Mouse (Mus musculus) right cerebral cortex, postnatal 36 days (tissue): Measurements from ENCODE around the gene Grid2.

Experiments used
- DNase-seq, 2 experiments: peaks; one replicate each; pipeline ENCODE4 v3.0.0; 2022; ENCODE audit warnings: low spot score in 2 of 2, mixed read lengths in 1 of 2

Grid2 gene

DNA sequence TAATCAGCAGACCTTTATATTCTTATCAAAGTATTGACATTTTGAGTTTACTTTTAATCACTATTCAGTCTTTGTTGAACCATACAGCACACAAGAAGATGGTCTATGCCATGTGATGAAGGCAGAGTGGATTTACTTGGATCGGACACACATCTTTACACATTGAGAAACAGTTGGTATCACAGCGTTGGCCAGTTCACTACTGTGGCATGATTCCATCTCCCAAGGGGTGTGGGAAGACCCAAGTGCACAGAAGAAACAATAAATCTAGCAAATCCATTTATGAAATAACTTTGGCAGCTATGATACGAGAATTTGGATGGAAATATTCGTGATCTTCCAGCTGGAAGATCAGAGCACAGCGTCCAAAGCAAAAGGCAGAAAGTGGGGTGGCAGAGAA, 792.3 kb downstream of the Grid2 start:
- DNase-seq, result no peak

DNA sequence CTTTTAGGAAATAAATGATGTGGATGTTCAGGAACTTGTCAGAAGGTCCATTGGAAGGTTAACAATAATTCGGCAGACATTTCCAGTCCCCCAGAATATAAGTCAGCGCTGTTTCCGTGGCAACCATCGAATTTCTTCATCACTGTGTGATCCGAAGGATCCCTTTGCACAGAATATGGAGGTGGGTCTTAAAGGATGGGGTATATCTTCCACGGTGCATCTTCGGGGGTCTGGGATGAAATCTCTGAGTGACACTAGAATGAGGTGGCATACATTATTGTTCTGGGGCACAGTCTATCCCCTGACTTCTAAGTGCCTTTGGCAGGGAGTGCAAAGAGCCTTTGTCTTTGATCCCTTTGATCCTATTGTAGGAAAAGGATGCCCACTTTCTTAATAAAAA, 808.2 kb downstream of the Grid2 start:
- DNase-seq, result no peak

DNA sequence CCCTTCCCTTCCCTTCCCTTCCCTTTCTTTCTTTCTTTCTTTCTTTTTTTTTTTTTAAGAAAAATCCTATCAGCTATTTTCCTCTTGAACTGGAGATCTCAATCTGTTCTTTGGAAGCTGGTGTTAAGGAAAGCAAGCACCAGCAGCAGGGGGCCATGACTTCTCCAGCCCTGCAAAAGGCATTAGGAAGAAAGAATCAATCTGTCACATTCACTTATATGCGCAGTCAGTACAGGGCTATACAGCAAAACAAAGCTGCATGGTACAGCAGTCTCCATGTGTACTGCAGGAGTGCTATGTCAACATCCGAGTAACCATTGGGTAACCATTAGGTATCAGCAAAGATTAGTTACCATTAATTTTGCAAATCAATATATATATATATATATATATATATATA, 809.0 kb downstream of the Grid2 start:
- DNase-seq, result no peak

DNA sequence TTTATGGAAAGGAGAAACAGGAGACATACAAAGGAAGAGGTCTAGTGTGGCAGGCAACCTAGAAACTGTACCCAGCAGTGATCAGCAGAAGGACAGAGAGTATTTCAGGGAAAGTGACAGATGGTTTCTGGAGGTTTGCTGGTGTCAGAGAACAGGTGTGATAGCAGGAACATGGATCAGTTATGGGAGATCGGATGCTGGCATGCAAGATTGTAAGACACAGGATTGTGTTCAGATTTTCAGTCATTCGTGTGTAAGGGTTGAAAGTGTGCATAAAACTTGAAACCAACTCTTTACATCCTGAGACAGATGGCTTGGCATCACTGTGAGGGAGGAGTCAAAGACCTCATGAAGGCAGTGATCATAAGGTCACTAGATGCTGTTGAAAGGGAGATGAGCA, 817.7 kb downstream of the Grid2 start:
- no peak for DNase-seq

DNA sequence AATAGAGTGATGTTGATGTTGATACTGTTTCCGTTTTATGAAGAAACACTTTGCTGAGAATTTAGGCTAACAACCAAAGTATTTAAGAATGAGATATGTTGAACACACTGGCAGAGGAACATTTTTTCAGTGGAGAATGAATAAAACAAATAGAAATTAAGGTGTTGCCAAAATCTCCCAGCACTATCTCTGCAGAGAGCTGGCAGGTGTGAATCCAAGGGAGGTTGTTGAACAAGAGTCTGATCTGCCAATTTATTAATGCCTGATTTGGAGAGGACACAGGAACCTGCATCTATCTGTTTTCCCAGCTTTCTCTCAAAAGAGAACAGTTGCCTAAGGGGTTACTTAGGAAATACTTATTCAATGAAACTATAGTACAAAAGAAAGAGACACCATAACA, 822.2 kb downstream of the Grid2 start:
- no peak for DNase-seq

DNA sequence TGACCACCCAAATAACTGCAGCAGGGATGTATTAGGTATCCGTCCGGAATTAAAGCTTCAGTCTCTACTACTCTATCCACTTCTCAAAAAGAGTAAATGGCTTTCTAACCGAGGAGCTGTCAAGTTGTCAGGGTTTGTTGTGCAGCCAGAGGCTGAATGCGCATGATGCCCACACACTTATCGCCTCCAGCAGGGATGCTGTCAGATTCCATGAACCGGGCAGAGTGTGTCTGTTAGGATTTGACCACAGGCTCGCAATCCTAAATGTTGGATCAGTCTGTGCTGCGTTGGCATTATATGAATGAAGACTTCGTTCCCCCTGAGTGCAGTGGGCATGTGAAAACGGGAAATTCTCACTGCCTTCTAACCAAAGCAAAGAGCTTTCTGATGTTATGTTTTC, 843.0 kb downstream of the Grid2 start:
- no peak for DNase-seq

DNA sequence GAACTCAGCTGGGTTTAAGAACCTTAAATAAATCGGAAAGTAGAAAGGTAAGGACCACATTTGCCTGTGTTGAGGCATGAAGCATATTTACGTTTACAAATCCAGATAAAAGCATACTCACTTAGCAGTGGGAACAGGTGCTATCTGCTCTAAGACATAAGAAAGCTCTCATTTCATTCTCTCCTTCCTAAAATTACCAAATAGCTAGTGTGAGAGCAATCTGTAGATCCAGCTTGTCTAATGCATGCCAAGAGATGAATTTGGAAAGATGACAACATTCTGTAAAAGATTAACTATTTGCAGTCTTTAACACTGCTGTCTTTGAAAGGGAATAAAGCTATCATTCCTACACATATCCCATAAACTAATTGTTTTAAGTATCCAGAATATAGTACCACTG, 858.9 kb downstream of the Grid2 start:
- no peak for DNase-seq

DNA sequence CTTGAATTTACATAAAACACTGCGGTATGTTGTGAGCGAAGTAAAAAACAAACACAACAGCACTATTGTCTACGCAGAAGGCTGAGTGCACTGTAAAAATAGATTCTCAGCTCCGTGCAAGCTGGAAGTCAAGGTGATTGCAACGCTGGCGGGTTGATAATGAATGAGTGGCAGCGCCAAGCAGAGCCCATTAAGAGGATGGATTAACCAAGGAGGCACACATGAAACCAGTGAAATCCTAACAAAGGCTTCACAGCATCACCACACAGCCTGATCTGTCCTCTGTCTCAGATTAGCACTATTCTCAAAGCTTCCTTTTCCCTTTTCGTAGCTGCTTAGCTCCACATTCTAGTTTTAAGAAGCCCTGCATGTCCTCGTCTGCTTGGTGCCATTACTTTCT, 880.6 kb downstream of the Grid2 start:
- DNase-seq, result no peak

DNA sequence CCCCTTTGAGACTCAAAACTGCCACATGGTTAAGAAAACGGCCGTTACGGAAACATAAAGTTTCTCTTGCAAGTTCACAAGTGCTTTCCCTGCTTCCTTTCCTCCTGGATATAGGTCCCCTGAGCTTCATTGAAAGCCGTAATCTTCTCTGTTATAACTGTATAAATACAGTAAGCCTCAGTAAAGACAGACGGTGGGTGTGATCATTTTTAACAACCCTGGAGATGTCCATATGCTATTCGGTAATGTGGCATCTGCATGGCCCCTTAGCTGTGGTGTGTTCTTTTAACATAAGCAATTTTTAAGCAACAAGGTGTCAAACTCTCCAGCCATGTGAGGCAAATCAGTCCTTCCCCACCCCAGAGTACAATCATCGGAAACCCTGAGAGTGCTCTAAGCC, 892.9 kb downstream of the Grid2 start:
- DNase-seq, result no peak

DNA sequence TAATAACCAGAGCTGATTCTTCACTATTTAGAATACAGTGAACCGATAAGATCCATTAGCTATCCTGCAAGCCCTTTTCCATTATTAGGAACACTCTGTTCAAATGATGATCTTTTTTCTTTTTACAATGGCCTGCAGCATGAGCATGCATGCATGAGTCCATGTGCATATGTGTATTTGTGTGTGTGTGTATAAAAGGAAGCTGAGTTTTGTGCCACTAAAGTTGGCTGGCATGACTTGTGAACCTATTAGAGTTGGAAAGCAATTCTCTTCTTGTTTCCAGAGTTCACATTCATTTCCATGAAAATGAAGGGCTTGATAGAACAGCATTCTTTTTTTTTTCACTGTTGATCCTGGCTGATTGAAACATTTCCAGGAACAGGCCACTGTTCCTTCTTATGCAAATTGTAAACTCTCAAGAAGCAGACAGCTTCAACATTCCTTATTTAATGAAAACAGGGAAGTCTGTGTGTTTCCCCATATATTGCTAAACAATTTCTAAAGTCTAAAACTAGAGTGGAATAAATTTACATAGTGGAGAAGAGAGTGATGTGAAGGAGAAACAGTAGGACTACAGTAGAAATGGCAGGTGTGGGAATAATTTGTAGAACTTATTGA, 919.4 kb downstream of the Grid2 start:
- no peak for DNase-seq

DNA sequence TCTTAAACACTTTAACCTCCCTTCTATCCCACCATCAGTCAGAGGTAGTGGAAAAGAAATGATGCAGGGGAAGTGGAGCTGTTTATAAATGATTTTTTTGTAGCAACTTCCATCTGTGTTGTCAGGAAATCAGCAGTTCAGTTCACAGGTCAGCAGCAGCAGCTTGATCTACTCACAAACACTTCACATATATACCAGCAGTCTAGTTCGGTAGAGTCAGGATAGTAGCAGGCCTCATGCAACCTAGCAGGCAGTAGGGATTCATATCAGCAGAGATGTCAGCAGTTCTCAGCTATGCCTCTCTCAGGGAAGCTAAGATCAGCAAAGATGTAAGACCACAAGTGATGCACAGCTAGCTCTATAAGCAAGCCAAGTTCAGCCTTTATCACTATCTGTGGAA, 938.0 kb downstream of the Grid2 start:
- DNase-seq, result no peak

DNA sequence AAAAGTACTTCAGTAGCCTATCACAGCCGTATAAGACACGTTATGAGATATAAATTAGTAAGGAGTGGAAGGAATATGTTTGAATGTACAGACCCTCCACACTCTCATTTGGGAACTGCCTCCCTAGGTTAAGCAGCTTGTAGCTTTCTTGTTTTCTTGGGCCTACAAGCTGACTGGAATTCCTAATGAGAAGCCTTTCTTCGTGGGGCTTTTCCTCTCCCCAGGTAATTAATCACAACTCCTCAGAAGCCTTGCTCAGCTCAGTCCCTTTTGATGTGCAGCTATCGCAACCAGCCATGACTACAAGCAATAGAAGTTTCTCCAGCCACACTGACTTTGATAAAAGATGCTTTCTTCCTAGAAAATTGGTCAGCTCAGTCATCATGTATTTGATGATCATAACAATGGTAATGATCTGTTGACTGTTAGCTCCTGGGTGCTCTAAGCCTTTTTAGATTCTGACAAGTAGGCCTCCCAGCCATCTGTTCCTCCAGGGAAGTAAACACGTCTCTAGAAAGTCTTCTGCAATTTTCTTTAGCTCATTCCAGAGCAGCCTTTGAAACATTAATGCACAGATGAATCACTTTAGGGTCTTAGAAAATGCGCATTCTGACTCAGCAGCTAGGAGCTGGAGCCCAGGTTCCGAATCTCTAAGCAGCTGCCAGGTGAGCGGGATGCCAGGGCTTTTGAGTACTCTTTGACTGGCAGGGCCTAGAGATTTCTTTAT, 946.9 kb downstream of the Grid2 start:
- peak; percentile 4 for DNase-seq

DNA sequence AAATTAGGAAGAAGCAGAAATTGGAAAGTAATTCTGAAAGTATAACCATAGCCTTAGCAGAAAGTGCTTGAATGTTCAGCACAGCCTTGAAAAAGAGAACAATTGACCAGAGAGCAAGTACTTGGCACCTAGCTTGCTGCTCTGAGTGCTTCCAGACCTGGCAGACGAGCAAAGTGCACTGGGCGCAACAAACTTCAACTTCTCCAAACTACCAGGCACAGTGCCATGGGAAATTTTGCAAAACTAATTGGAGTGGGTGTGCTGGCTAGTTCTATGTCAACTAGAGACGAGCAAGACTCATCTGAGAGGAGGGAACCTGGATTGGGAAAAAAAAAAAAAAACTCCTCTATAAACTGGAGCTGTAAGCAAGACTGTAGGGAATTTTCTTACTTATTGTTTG, 980.7 kb downstream of the Grid2 start:
- DNase-seq, result peak in 1 of 2 experiments; percentile 4

DNA sequence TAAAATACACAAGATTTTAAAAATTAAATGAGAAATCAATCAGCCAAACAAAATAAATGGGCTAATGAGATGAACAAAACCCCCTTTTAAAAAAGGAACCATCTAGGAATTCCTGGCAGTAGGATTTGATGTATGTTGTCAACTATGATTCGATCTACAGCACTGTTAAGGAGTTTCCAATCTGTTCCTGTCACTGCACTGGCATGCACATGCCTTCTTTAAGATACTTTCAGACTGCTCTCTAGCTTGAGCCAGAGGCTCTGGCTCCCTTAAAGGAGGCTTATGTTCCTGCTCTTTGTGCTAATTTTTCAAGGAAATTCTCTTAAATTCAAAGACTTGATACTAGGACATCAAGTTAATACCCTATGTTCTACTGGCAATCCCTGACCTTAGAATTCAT, 984.9 kb downstream of the Grid2 start:
- no peak for DNase-seq

DNA sequence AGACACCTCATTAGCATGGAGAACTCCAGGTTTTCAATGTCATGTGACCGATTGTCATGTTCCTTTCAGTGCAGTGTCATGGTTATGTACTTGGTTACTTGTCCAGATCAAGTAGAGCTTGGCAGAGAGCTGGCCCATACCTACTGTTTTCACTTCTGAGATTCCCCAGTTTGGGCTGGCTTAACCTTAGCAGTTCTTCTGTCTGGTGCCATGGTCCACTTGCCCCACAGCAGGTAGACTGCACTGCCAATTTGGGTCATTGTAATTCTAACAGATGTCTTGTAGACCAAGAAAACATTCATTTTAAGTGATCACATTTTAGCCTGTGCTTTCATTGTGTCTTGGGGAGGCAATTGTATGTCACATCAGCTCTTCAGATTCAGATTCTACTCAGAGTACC, 990.3 kb downstream of the Grid2 start:
- no peak for DNase-seq

DNA sequence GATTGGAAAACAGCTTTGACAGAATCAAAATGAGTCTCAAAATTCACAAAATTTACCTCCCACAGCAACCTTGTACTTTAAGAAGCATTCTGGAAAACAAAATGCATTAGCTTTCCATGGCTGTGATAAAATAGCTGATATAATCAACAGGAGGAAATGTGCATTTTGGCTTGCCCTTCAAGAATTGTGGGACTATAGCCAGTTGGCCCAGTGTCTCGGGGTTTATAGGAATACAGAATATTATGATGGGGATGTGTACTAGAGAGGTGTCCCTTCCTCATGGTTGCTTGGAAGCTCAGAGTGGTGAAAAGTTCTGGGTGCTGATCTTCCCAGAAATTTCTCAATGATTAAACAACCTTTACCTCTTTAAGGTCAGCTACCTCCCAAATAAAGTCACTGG, 995.4 kb downstream of the Grid2 start:
- no peak for DNase-seq

DNA sequence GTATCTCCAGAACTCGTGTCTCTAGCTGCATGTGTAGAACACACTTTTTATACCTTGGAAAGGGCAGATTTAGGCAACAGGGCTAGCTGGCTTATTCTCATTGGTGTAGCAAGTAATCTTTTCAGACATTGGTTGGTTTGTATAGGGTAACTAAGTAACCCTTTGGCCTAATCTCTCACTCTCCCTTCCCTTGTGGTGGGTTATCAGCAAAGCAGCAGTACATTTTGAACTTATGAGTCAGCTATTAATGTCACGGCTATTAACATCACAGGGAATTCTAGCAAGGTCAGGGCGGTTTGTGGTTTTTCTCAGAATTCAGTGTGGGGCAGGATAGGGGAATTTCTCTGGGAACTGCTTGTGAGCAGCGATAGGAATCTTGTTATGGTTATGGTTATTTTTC, 1007.8 kb downstream of the Grid2 start:
- DNase-seq, result no peak

DNA sequence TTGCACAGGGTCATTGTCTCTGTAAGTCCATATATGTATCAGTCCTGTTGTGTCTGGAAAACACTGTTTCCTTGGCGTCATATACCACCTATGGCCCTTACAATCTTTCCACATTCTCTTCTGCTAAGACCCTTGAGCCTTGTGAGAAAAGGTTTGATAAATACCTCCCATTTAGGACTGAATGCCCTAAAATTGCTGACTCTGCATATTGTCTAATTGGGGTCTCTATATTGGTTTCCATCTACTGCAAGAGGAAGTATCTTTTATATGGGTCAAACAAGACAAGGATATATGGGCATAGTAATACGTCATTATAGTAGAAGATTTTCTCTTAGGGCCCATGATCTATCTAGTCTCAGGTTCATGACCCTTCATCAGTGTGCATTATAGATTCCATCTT, 1008.5 kb downstream of the Grid2 start:
- no peak for DNase-seq

DNA sequence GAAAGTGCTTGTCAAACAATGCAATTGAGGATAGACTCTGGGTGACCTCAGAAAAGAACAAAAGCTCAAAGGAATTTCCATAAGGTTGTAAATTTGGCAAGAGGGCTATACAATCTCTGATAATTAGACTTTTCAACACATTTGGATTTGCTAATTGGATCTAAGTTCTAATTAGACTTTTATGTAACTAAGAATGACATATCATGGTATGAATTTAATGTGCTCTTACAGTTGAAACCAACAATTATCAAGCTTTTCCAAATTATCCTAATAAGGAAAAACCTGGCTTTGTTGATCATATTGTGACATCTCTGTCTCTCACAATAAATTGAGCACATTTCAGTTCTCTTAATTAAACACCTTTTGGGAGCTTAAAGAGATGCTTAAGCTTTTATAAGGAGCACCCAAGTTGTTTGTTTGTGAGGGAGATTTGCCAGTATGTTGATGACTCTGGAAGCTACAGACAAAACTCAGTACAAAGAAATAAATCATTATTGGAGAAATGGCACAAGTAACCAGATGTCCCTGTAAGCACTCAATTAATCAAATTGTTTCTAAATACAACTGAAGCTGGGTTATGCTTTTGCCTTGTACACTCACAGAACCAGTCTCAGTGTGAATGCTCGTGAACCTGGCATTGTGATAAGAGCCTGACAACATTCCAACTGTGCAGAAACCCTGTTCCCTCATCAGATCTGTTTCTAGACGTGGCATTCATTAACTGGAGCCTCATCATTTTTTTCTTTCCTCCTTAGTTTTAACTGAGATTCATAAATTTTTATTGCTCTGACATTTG, 1018.8 kb downstream of the Grid2 start:
- DNase-seq, result no peak

DNA sequence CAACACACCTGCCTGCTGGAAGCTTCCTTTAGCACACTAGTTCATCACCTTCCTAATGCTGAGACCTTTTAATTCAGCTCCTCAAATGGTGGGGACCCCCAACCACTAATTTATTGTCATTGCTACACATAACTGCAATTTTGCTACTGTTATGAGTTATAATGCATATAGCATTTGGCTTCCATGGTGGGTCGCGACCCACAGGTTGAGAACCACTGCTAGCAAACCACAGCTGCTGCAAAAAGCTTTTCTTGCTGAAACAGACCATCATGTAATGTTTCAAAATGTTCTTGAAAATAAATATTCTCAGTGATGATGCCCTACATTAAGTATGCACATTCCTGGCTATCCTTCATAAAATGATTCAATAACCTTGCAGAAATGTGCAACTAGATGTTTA, 1024.3 kb downstream of the Grid2 start:
- DNase-seq, result no peak

DNA sequence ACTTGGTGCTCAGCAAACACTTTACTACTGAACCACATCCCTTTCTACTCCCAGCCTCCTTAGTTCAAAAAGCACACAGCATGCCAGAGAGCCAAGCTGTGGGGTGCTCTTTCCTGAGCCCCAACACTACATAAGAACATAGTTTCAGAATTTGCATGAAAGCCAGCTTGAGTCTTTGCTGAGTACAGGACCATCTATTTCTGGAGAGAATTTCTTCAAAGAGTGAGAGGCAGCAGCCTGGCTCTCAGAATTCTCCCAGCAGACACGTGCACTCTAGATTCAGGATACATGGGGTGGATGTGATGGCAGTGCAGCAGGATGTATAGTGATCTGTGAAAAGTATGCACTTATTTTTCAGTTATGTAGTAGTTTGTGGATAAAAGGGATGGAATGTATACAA, 1038.1 kb downstream of the Grid2 start:
- no peak for DNase-seq

DNA sequence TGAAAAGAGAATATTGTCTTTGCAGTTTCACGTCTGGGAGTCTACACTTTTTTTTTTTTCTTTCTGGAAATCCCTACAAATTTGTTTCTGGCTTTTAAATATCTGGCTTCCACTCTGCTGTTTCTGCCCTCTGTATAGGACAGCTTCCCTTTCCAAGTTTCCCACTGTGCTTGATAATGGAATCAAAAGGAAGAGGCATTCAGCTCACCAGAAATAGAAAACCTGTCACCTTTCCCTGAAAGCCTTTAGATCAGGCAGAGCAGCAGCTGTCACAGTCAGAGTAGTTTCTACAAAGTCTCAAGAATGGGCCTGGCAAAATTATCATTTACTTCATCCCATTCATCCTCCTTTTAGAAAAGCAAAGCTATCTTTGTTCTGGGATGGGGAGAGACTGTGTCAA, 1042.0 kb downstream of the Grid2 start:
- DNase-seq, result no peak
